Mouse (Mus musculus) lung, embryonic 14.5 days (tissue): ENCODE results near the gene Sh3gl1. TPM values are rescaled to one million over a fixed set of nuclear protein-coding genes. Genes with fewer than 3 reads are reported as not detected.

Experiments used
- ATAC-seq: fragments of 200-750 bp; cut with Nextera tagmentation; 2 replicates; pipeline ENCODE4 v1.8.0; 2017; ENCODE audit warnings: mild to moderate bottlenecking, moderate TSS enrichment, moderate library complexity; ENCODE audit not compliant: insufficient read depth
- DNase-seq: peaks from one replicate; pipeline ENCODE4 v3.0.0-alpha.2; 2015
- H3K27ac ChIP-seq: fragments of 300-500 bp; sonication (generic); 2 replicates; pipeline ENCODE4 v1.5.1; 2014; ENCODE audit warnings: low read depth, mild to moderate bottlenecking, moderate library complexity
- H3K27me3 ChIP-seq: fragments of 300-500 bp; sonication (generic); 2 replicates; pipeline ENCODE4 v1.6.1; 2014; ENCODE audit warnings: low read length, control low read depth; ENCODE audit not compliant: insufficient read depth
- H3K36me3 ChIP-seq: fragments of 300-500 bp; sonication (generic); 2 replicates; pipeline ENCODE4 v1.6.1; 2014; ENCODE audit warnings: control low read depth; ENCODE audit not compliant: insufficient read depth
- H3K4me1 ChIP-seq: fragments of 300-500 bp; sonication (generic); 2 replicates; pipeline ENCODE4 v1.6.1; 2014; ENCODE audit warnings: antibody characterized with exemption, control low read depth; ENCODE audit not compliant: insufficient read depth
- H3K4me2 ChIP-seq: fragments of 300-500 bp; sonication (generic); 2 replicates; pipeline ENCODE4 v1.6.1; 2014; ENCODE audit warnings: mild to moderate bottlenecking
- H3K4me3 ChIP-seq: fragments of 300-500 bp; sonication (generic); 2 replicates; pipeline ENCODE4 v1.5.1; 2014; ENCODE audit warnings: low read depth, low read length
- H3K9ac ChIP-seq: fragments of 300-500 bp; sonication (generic); 2 replicates; pipeline ENCODE4 v1.6.1; 2014
- H3K9me3 ChIP-seq: fragments of 300-500 bp; sonication (generic); 2 replicates; pipeline ENCODE4 v1.6.1; 2016; ENCODE audit warnings: low read depth, low read length, control low read depth
- CTCF ChIP-seq: IDR thresholded peaks from 2 replicates; pipeline ENCODE4 v1.5.1; 2016; ENCODE audit warnings: antibody characterized with exemption, low read depth
- WGBS: fragments of 180-500 bp; shearing (Covaris S2); extraction: QIAGEN DNeasy Blood & Tissue Kit; methylation state at CpG from one replicate; pipeline ENCODE4 v1.1.7; 2014; 5-methylcytosine and 5-hydroxymethylcytosine counted together
- polyA plus RNA-seq: library from polyadenylated mRNA; unstranded; fragments of >200 nt; fragmentation: Nextera tagmentation; extraction: Ambion mirVana; gene quantifications from 2 replicates; pipeline ENCODE4 v1.2.1, GENCODE M21; 2014

Gene Sh3gl1
- polyA plus RNA-seq, 1 experiment from 2014 or later: 160 TPM

DNA sequence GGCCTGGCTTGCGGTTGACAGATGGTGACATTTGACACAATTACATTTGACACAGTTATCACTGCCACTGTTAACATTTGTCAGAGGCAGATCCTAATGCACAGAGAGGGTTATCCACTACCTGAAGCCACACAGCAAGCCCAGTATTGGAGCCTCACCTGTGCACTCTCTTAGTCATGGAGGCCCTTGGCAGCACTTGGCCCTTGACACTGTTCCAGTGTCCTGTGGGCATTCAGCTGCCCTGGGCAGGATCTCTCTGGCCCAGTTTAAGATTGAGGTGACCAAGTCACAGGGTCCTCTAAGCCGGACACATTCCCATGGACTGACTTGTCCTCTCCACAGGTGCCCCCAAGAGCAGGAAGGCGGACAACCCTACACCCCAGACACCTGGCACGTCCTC is 69.2 kb downstream of the Sh3gl1 start:
- Histone ChIP-seq H3K4me2 (no peak overlapping the region), H3K9me3 (no peaks in the 10 kb centered on the region), H3K36me3 (peaks cover 49% of the 10 kb centered on the region; the same call in 1 of the 2 replicates), H3K4me1 (0 out of 2 replicates have a peak, but pooled peaks cover 3% of the 10 kb centered on the region), H3K27me3 (peaks cover 16% of the 10 kb centered on the region; the same call in 1 of the 2 replicates), H3K27ac (no peak overlapping the region), H3K9ac (no peak overlapping the region), H3K4me3 (no peak overlapping the region)
- no peak for ATAC-seq
- no peak for DNase-seq
- WGBS: 91% methylated on average over 4 of the region's 4 CpGs
- TF ChIP-seq CTCF: no peak

Other genes starting within 250 kb of the Sh3gl1 start
- 9.9 and 11.5 TPM in 2 replicates for gene Zfp119a, start 157.7 kb downstream of the Sh3gl1 start, polyA plus RNA-seq
- gene Zfp959, start 144.5 kb downstream of the Sh3gl1 start, polyA plus RNA-seq: 13.3 and 16.4 TPM in 2 replicates
- gene Zfp119b, start 87.1 kb downstream of the Sh3gl1 start, polyA plus RNA-seq: 5.1 and 5.4 TPM in 2 replicates
- 0.84 and 1.7 TPM in 2 replicates for gene Ebi3, start 84.0 kb downstream of the Sh3gl1 start, polyA plus RNA-seq
- gene Yju2, start 77.5 kb downstream of the Sh3gl1 start, polyA plus RNA-seq: 21.8 and 22.0 TPM in 2 replicates
- gene Shd, start 66.2 kb downstream of the Sh3gl1 start, polyA plus RNA-seq: 11.4 and 12.0 TPM in 2 replicates
- 6.6 and 11.5 TPM in 2 replicates for gene Fsd1, start 50.1 kb downstream of the Sh3gl1 start, polyA plus RNA-seq
- 14.4 and 14.9 TPM in 2 replicates for gene Stap2, start 31.1 kb downstream of the Sh3gl1 start, polyA plus RNA-seq
- 127 TPM in 2 replicates for gene Mpnd, start 30.9 kb downstream of the Sh3gl1 start, polyA plus RNA-seq
- gene Chaf1a, start 3.8 kb upstream of the Sh3gl1 start, polyA plus RNA-seq: 28.0 and 30.4 TPM in 2 replicates
- gene Ubxn6, start 38.4 kb upstream of the Sh3gl1 start, polyA plus RNA-seq: 30.5 and 31.3 TPM in 2 replicates
- 96.2 and 111 TPM in 2 replicates for gene Hdgfl2, start 43.0 kb upstream of the Sh3gl1 start, polyA plus RNA-seq
- 0.12 and 0.28 TPM in 2 replicates for gene Plin4, start 73.2 kb upstream of the Sh3gl1 start, polyA plus RNA-seq
- gene Plin5, start 81.0 kb upstream of the Sh3gl1 start, polyA plus RNA-seq: 0.34 and 0.86 TPM in 2 replicates
- 0.17 TPM in 1 of 2 replicates, not detected in the other for gene Lrg1, start 85.4 kb upstream of the Sh3gl1 start, polyA plus RNA-seq
- 1.7 and 1.8 TPM in 2 replicates for gene Sema6b, start 103.7 kb upstream of the Sh3gl1 start, polyA plus RNA-seq
- gene Tnfaip8l1, start 125.8 kb upstream of the Sh3gl1 start, polyA plus RNA-seq: 14.5 and 16.2 TPM in 2 replicates
- gene Mydgf, start 147.3 kb upstream of the Sh3gl1 start, polyA plus RNA-seq: 93.0 and 95.3 TPM in 2 replicates
- 37.9 and 41.3 TPM in 2 replicates for gene Dpp9, start 182.3 kb upstream of the Sh3gl1 start, polyA plus RNA-seq
- gene Fem1a, start 220.2 kb upstream of the Sh3gl1 start, polyA plus RNA-seq: 14.5 and 15.4 TPM in 2 replicates
- 4.5 and 4.9 TPM in 2 replicates for gene Ticam1, start 240.2 kb upstream of the Sh3gl1 start, polyA plus RNA-seq